Mouse (Mus musculus): Measurements from ENCODE around the gene Lrp10.

- TF ChIP-seq CTCF (IDR thresholded peaks at IDR 0.05; ENCODE audit: low read depth) = no peak
- peak; percentile 59 for TF ChIP-seq EP300 (optimal IDR thresholded peaks at IDR 0.05)
Observed at GRCm38 (mm10) chr14:54443196-54443595, 20.7 kb upstream of the Lrp10 start.
